Mouse (Mus musculus) inflammation-experienced regulatory T-cells, adult 16 weeks (primary cell): ENCODE results near the gene Mapk8ip2. TPM values are rescaled to one million over a fixed set of nuclear protein-coding genes. Genes with fewer than 3 reads are reported as not detected.

ENCODE experiments used
- polyA plus RNA-seq: library from polyadenylated mRNA; unstranded; fragments of 100-300 nt; shearing (Covaris generic); gene quantifications from one replicate; pipeline ENCODE4 v1.2.1, GENCODE M21; 2017

Gene Mapk8ip2
- polyA plus RNA-seq, result 0.05 TPM

GRCm38 (mm10) chr15:89453865-89454478 lies at the start of gene Mapk8ip2:
Gene Mapk8ip2 (plus strand): TSS chr15:89453913.

GRCm38 (mm10) chr15:89410118-89410517 lies 43.6 kb upstream of the Mapk8ip2 start, which contains the start of gene Syce3:
Gene Syce3 (minus strand): TSS chr15:89410503.

GRCm38 (mm10) chr15:89425711-89426121 lies 28.0 kb upstream of the Mapk8ip2 start, which contains the start of gene Cpt1b:
Gene Cpt1b (minus strand): TSS chr15:89425863.

GRCm38 (mm10) chr15:89429352-89430221 lies 24.1 kb upstream of the Mapk8ip2 start, which contains the start of the genes C730034F03Rik, Gm44502 and Chkb:
Gene C730034F03Rik (plus strand): TSS chr15:89429589.
Gene Gm44502 (minus strand): TSS chr15:89429696.
Gene Chkb (minus strand): TSS chr15:89429908.

GRCm38 (mm10) chr15:89477091-89477491 lies 23.4 kb downstream of the Mapk8ip2 start, which contains the start of gene Arsa:
Gene Arsa (minus strand): TSS chr15:89477425.

GRCm38 (mm10) chr15:89498961-89499688 lies 45.4 kb downstream of the Mapk8ip2 start, which contains the start of gene Shank3:
Gene Shank3 (plus strand): TSS chr15:89499623.

Other genes with a start within 250 kb of the Mapk8ip2 start
- 6.3 TPM for gene Ppp6r2, start 242.4 kb upstream of the Mapk8ip2 start, polyA plus RNA-seq
- 78.2 TPM for gene Sbf1, start 138.6 kb upstream of the Mapk8ip2 start, polyA plus RNA-seq
- gene Adm2, start 131.2 kb upstream of the Mapk8ip2 start, polyA plus RNA-seq, result not detected
- gene Miox, start 119.5 kb upstream of the Mapk8ip2 start, polyA plus RNA-seq, result not detected
- gene Lmf2, start 98.3 kb upstream of the Mapk8ip2 start, polyA plus RNA-seq, result 77.8 TPM
- 198 TPM for gene Ncaph2, start 98.2 kb upstream of the Mapk8ip2 start, polyA plus RNA-seq
- 6.4 TPM for gene Sco2, start 80.1 kb upstream of the Mapk8ip2 start, polyA plus RNA-seq
- gene Tymp, start 76.9 kb upstream of the Mapk8ip2 start, polyA plus RNA-seq, result 1.0 TPM
- gene Odf3b, start 74.6 kb upstream of the Mapk8ip2 start, polyA plus RNA-seq, result 1.1 TPM
- gene Klhdc7b, start 69.0 kb upstream of the Mapk8ip2 start, polyA plus RNA-seq, result 0.29 TPM
- not detected for gene Syce3, start 43.4 kb upstream of the Mapk8ip2 start, polyA plus RNA-seq
- gene Cpt1b, start 28.1 kb upstream of the Mapk8ip2 start, polyA plus RNA-seq, result 0.49 TPM
- 6.1 TPM for gene C730034F03Rik, start 24.3 kb upstream of the Mapk8ip2 start, polyA plus RNA-seq
- not detected for gene Gm44502, start 24.2 kb upstream of the Mapk8ip2 start, polyA plus RNA-seq
- 111 TPM for gene Chkb, start 24.0 kb upstream of the Mapk8ip2 start, polyA plus RNA-seq
- 29.5 TPM for gene Arsa, start 23.5 kb downstream of the Mapk8ip2 start, polyA plus RNA-seq
- not detected for gene Shank3, start 45.7 kb downstream of the Mapk8ip2 start, polyA plus RNA-seq
- not detected for gene Acr, start 114.4 kb downstream of the Mapk8ip2 start, polyA plus RNA-seq
- gene Rabl2, start 138.0 kb downstream of the Mapk8ip2 start, polyA plus RNA-seq, result 3.0 TPM